Mouse (Mus musculus): ENCODE data around the gene Hbb-bs.
"Not testable (repeated sequence)": the region's sequence is repeated elsewhere in the genome, so short reads cannot be mapped to it uniquely, and the experiment has no call there.

The Hbb-bs gene

DNA sequence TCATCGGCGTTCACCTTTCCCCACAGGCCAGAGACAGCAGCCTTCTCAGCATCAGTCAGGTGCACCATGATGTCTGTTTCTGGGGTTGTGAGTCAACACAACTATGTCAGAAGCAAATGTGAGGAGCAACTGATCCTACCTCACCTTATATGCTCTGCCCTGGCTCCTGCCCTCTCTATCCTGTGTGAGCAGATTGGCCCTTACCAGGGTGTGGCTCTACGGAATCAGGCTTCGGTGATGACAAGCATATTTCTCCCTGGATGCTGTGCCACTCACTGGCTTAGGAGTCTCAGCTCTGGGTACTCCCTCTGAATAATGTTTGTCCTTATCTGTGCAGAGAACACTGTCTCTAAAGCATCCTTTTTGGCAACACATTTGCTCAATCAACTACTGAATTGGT, at the start of gene Hbb-bs:
TSS of gene Hbb-bs (minus strand) at position 289 of the 400 bp plus-strand sequence.
- DNase-seq, result no peak

DNA sequence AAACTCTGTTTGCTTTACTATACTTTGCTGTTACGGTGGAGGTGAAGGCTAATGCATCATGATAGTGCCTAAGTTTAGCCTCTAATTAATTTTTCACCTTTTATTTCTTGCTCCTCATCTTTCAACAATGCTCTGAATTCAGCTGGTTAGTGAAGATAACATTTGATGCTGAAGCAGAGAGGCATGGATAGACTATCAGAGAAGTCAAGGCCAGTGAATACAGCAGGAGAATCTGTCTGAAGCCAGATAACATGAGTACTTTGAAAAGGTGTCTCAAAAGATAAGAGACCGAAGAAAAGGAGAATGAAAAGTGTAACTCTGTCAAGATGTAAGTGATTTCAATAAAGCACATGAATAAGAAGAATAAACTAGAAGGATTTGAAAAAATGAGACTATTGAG, 49.2 kb upstream of the Hbb-bs start:
- DNase-seq, result no peak

DNA sequence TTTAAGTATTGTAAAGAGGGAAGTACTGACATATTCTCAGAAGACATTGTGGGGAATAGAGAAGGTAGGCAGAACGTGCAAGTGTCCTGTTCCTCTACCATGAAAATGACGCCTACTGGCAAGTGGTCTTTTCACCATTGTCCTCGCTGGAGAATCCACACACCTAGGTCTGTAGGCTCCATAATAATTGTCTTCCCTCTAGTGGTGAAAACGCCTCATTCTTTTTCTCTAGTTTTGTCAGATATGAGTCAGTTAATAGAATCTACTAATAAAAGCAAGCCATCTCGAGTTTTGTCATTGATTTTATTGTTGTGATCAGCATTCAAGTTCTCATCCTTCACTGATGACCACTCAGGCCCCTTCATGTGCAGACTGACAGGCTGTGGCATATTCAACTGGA, 46.6 kb upstream of the Hbb-bs start:
- DNase-seq, result no peak

DNA sequence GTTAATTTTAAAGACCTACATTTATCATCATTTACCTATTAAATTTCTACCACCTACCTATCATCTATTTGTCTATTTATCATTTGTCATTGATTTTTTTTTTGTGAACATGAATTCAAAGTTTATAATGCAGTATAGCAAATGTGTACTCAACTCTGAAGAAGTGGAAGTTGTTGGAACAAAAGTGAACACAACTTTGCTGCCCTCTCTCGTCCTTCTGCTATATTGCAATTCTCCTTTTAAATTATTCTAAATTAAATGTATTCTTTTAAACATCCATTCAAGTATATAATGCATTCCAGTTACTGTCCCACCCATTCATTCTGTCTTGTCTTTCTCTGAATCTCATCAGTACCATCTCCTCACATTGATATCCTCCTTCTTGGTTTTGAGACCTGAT, 45.2 kb upstream of the Hbb-bs start:
- DNase-seq, result no peak

DNA sequence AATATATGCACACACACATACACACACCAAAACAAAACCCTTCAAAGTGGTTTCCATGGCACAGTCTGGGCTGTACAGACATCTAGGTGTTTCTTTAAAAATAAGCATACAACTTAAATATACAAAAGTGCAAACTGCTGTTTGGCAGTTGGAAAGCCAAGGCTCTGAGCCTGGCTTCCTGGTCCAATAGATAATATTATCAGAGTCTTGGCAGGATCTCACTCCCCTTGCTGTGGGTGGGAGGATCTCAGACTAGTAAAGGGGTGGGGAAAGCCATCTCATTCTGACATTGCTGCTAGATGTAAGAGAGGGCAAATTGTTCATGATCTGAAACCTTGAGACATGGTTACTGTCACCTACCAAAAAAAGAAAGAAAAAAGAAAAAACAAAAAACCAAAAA, 42.8 kb upstream of the Hbb-bs start:
- no peak for DNase-seq

DNA sequence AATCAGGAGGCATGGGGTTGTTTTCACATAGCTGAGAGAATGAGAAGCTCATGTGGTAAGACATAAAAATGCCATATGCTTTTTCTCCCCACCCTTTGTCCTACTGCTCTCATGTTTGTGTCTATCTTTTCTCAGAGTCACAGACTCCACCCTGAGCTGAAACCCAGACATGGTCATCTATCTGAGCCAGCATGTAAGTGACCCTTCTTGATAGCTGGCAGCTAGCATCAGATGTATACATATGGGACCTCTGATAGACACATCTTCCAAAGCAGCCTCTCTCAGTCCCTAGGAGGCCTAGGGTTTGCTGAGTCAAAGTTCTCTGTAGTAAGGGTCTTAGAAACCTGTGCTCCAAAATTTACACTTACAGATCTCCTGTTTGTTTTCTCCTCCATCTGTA, 37.8 kb upstream of the Hbb-bs start:
- no peak for DNase-seq

DNA sequence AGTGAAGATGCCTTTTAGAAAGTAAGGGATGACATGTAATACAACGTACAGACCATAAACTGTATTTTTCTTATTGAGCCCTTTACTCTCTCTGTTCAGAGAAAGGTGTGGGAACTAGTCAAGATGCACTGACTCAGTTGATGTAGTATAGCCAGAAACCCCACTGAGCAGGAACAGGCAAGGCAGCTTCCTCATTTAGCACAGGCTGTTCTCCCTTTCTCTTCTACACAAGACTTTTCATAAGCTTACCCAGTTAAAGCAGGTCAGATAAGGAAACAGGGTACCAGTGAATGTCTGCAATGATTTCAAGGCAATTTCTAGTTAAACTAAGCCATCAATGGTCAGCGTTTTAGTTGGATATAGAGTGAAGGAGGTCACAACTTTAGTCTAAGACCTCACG, 33.6 kb upstream of the Hbb-bs start:
- no peak for DNase-seq

DNA sequence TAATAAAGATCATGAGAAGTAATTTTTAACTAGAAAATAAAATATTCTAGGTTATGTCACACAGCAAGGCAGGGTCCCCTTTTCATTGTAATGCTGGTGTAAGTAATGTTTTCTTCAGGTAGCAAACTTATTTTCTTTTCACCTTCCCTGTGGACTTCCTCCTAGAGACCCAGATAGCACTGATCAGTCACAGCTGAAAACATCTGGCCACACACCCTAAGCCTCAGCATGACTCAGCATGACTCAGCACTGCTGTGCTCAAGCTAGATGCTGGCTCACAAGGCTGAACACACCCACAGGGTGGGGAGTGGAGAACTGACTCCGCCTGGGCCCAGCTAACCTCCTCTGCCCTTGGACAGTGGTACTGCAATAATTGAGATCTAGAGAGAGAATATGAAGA, 33.0 kb upstream of the Hbb-bs start:
- DNase-seq, result no peak

DNA sequence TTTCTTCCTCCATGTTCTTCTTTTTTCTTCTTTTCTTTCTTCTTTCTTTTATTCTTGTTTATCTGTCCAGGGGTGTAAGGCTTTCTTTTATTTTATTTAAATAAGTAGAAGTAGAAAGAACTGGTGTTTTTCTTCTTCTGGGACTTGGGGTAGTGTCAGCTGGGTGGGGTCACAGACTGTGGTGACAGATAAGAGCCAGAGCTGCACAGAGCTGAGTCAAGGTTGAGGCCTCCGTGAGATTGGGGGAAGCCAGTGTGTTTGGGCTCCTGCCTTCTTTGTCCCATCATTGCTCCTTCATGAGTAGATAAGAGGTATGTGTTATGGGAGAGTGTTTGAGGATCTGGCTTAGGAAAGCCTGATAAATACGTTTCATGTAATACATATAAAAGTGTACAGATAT, 31.2 kb upstream of the Hbb-bs start:
- DNase-seq, result no peak

DNA sequence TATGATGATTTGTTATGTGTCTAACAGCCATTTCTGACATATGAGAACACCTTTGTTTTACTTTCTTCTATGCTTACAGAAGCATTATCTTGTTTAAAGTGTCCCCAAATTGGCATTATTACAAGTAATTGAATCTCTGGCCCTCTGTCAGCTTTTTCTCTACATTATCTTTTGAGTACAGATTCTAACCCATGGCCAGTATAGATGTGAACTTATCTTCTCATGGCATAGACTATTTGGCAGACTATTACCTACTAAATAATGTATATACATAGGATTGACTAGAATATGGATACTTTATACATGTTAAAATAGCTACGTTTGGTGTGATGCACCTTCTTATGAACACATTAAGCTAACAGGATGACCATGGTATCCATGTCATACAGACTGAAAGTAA, 26.8 kb upstream of the Hbb-bs start:
- DNase-seq, result no peak

DNA sequence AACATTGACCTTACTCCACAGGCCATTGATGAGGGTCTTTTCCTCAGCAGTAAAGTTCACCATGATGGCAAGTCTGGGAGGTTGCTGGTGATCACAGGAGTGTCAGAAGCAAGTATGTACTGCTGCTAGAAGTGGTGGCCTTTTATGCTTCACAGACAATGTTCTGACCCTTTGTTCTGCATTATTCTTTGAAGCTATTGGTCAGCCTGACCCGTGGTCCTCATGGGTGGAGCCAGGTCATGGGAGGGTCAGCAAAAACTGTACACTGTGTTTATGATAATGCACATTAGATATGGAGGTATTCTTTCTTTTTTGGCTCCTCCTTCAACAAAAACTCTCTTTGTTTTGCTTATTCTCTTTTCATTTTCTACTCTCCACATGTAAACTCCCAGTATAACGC, 25.2 kb upstream of the Hbb-bs start, which contains the start of gene Hbb-y:
TSS of gene Hbb-y (minus strand) at position 127 of the 400 bp plus-strand sequence.
- no peak for DNase-seq

DNA sequence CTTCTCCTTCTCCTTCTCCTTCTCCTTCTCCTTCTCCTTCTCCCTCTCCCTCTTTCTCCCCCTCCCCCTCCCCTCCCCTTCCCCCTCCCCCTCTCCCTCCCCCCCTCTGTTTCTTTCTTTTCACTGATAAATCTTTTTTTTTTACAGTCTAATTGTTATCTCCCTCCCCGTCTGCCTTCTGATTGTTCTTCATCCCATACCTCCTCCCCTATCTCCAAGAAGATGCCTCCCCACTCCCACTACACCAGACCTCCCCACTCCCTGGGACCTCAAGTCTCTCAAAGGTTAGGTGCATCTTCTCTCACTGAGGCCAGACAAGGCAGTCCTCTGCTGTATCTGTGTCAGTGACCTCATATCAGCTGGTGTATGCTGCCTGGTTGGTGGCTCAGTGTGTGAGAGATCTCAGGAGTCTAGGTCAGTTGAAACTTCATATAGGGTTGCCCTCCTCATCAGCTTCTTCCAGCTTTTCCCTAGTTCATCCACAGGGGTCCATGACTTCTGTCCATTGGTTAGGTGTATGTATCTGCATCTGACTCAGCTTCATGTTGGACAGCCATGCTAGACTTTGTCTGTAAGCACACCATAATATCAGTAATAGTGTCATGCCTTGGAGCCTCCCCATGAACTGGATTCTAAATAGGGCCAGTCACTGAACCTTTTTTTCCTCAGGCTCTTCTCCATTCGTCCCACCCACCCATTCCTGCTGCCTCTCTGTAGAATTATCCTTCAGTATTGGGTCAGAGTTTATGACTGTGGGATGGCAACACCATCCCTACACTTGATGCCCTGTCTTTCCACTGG, 16.8 kb upstream of the Hbb-bs start:
- DNase-seq, result no peak

DNA sequence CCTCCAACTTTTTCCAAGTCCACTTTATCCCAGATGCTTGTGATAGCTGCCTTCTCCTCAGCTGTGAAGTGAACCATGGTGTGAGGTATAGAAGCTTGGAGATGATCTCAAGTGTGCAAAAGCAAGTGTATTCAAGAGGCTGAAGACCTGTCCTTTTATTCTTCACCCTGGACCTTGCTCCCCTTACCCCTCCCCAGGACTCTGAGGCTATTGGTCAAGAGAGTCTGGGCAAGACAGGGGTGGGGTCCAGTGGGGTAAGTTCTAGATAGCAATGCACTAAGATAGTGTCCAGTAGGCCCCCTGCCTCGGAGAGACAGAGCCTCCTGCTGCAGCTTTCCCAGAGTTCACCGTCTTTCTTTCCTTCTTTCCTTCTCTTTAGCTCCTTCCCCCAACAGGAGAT, 15.1 kb upstream of the Hbb-bs start, which contains the start of gene Hbb-bh1:
TSS of gene Hbb-bh1 (minus strand) at position 131 of the 400 bp plus-strand sequence.
- no peak for DNase-seq

DNA sequence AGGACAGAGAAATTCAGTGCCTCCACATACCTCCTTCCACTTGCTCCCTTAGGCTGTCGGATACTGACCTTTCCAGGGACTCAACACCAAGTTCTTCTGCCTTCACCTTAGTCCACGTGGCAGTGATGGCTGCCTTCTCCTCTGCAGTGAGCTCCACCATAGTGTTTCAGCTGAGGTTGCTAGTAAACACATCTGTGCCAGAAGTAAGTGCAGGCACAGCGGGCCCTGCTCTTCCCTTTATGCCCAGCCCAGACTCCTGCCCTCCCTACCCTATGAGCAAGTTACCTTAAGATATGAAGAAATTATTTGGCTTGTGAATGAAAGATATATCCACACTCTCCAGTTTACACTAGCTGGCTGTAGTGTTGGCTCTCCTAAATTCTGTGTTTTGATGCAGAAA, 12.4 kb upstream of the Hbb-bs start, which contains the start of gene Hbb-bh2:
TSS of gene Hbb-bh2 (minus strand) at position 253 of the 400 bp plus-strand sequence.
- DNase-seq, result no peak

DNA sequence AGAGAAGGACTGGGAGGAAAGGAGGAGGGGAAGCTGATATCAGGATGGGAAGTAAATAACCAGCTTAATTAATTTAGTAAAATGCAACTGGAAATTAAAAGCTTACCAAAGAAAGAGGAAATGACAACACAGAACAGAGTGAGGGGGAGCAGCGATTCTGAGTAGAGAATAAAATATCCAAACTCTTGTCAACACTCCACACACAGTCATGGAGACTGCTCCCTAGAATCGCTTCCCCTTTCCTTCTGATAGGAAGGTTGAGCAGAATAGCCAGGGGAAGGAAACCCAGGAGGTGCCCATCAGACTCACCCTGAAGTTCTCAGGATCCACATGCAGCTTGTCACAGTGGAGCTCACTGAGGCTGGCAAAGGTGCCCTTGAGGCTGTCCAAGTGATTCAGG, 757 bp downstream of the Hbb-bs start:
- DNase-seq, result not testable (repeated sequence)

DNA sequence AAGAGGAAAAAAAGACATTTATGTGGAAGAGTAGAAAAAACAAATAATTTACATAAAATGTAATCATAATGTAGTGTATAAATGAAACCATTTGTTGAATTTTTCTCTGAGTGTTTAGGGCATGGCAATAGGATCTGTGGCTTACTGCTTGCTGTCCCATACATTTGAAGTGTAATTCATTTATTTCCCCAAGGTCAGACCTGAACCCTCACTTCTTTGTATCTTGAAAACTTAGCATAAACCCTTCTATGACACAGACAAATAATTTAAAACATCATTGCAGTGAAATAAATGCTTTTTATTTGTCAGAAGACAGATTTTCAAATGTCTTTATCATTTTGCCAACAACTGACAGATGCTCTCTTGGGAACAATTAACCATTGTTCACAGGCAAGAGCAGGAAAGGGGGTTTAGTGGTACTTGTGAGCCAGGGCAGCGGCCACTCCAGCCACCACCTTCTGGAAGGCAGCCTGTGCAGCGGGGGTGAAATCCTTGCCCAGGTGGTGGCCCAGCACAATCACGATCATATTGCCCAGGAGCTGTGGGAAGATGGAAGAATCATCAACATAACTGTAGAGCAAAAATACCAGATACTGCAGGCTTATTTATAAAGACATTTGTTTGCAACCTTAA, 1.5 kb downstream of the Hbb-bs start:
- DNase-seq, result no peak

DNA sequence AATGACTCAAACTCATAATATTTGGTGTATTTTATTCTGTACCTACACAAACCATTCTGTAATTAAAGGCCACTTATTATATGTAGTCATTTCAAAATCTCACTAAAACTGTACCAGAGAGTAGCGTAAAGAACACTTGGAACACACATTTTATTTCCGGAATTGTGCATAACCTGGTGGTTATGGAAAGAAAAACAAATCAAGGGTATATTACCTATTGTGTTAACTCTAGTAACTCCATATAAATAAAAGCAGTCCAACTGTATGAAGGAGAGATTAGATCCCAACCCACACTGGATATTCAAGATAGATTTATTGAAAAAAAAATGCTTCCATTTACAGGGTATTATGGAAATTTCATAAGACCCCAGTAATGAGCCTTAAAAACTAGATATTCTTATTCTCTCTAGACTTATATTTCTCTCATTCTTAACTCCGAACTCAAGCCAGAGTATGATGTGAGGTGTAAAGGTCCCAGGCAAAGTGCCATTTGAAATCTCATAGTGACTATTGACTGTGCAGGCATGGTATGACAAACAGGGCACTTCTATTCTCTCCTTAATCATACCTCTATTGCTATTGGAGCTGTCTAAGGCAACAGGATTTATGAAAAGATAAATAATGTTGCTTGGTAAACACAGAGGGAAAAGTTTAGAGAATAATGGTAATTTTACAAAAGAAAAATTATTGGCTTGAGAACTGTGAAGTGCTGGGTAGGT, 2.2 kb downstream of the Hbb-bs start:
- no peak for DNase-seq

DNA sequence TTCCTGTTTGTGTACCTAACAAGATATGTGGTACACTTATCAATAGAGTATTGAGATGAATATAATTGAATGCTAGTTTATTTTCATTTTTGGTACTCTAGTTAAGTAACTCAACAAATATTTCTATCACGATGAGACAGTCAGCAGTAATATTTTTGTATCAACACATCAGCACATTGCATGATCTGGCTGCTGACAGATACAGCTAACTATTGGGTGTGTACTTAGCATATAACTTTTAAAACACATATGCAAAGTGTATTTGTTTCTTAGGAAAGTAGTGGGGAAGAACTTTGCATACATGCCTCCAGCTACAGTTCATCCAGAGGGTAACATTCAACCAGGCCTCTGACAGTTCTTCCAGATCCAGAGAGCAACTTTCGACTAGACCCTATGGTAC, 3.3 kb downstream of the Hbb-bs start:
- no peak for DNase-seq

DNA sequence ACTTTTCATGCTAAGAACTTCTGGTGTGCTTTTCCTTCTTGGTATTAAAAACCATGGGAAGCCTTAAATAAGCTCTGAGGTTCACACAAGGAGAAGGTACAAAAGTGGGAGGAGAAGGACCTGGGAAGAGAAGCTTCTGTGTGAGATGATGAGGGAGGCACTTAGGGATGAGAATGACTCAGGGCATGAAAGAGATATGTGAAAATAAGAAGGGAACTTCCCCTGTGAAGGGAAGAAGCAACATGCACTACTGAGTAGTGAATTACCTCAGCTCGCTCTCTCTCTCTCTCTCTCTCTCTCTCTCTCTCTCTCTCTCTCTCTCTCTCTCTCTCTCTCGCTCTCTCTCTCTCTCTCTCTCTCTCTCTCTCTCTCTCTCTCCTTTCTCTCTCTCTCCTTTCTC, 12.8 kb downstream of the Hbb-bs start:
- DNase-seq, result not testable (repeated sequence)

DNA sequence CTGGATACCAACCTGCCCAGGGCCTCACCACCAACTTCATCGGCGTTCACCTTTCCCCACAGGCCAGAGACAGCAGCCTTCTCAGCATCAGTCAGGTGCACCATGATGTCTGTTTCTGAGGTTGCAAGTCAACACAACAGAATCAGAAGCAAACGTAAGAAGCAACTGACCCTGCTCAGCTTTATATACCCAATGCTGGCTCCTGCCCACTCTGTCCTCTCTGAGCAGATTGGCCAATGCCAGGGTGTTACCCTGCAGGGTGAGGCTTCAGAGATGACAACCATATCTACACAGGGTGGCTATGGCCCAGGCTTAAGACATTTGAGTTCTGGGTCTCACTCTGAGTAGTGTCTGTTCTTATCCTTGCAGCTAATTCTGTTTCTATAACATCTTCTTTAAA, 14.1 kb downstream of the Hbb-bs start, which contains the start of gene Hbb-bt:
TSS of gene Hbb-bt (minus strand) at position 231 of the 400 bp plus-strand sequence.
- DNase-seq, result no peak

DNA sequence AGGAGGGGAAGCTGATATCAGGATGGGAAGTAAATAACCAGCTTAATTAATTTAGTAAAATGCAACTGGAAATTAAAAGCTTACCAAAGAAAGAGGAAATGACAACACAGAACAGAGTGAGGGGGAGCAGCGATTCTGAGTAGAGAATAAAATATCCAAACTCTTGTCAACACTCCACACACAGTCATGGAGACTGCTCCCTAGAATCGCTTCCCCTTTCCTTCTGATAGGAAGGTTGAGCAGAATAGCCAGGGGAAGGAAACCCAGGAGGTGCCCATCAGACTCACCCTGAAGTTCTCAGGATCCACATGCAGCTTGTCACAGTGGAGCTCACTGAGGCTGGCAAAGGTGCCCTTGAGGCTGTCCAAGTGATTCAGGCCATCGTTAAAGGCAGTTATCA, 14.7 kb downstream of the Hbb-bs start:
- not testable (repeated sequence) for DNase-seq

DNA sequence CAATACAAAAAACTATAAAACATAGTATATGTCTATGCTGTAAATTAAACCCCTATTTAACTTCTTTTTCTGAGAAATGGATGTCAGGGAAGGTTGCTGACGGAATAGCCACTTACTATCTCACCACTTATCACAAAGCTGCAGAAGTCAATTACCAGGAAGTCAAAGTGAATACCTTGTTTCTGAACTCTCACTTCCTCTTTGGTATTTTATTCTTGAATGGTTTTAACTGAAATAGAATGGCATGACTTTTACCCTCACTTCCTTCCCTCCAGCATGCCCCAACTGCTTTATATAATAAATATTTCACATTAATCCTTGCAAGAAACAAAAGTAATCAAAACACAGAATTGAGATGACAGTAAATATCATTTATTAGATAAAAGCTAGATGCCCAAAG, 15.7 kb downstream of the Hbb-bs start:
- no peak for DNase-seq

DNA sequence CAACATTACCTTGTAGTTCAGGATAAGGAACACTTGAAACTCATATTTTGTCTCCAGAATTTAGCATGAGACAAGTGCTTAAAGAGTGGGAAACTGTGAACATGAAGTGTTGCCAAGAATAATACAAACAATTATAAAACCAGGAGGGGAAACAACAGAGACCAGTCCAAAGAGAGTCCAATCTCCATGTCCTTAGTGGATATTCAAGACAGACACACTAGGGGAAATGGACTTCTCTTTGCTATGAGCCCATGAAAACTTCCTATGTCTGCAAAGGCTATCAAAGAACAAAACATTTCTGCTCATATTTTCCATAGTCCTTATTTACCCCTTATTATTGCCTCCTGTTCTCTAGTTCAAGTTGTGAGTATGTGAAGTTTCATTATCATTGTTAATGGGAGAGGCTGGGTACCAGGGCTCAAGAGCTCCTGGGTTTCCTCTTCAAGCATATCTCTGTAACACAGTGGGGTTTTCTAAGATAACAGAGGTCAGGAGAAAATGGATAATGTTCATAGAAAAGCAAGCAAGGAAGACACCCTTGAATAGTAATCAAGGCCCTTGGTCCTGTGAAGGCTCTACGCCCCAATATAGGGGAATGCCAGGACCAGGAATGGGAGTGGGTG, 16.6 kb downstream of the Hbb-bs start:
- no peak for DNase-seq
